Mouse (Mus musculus) retina, adult 2 months (tissue): ENCODE measurements around the gene Clasp1.

ENCODE experiments used
- DNase-seq: peaks from one replicate; pipeline ENCODE4 v3.0.0-alpha.2; 2012; ENCODE audit warnings: low read depth, low spot score

Clasp1 gene

DNA sequence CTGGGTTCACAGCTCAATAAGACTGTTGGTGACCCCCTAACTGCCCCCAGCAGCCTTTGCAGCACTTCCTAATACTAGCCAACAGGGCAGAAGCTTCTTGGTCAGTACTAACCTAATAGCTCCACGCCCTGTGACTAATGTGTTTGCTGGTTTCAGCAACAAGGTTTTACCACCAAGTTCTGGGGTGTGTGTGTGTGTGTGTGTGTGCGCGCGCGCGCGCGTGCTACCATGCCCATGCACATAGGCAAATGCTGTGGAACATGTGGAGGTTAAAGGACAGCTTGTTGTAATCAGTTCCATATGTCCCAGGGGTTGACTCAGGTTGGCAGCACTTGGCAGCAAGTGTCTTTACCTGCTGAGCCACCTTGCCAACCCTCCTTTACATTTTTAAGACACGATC lies 105.7 kb downstream of the Clasp1 start:
- no peak for DNase-seq

- no peak for DNase-seq
Observed at GRCm38 (mm10) chr1:118498311-118498710, 109.5 kb downstream of the Clasp1 start.

DNA sequence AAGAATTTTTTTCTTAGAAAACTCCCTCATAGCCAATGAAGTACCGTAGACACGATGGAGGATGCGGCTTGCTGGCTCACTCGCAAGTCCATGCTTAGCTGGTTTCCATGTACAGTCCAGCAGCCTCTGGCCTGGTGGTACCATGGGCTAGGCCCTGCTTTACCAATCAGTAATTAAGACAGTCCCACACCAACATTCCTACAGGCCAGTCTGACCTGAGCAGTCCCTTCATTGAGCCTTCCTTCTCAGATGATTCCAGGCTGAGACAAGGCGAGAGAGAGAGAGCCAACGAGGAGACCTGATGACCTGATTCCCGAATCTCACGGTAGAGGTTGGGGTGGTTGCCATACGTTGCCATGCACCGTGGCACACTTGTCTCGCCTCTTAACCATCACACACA lies 111.7 kb downstream of the Clasp1 start:
- no peak for DNase-seq

DNA sequence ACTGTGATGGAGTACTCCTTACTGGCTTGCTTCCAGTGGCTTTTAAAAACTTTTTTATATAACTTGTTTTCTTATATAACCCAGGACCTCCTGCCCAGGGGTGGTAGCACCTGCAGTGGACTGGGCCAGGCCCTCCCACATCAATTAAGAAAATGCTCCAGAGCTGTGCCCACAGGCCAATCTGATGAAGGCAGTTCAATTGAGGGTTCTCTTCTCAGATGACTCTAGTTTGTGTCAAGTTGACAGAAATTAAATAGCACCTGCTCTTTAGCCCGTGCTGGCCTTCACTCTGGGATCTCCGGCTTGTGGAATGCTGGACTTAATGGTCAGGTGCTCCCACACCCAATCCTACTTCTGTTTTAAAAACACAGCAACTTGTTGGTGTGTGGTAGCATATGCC lies 112.8 kb downstream of the Clasp1 start:
- DNase-seq, result no peak

GRCm38 (mm10) chr1:118505746-118506145 lies 116.9 kb downstream of the Clasp1 start:
- no peak for DNase-seq

- no peak for DNase-seq
Observed at GRCm38 (mm10) chr1:118510996-118511395, 122.1 kb downstream of the Clasp1 start.

- no peak for DNase-seq
Observed at GRCm38 (mm10) chr1:118511738-118512530, 123.1 kb downstream of the Clasp1 start.

GRCm38 (mm10) chr1:118516256-118516655 lies 127.4 kb downstream of the Clasp1 start:
- no peak for DNase-seq

GRCm38 (mm10) chr1:118523161-118523560 lies 134.3 kb downstream of the Clasp1 start:
- no peak for DNase-seq

DNA sequence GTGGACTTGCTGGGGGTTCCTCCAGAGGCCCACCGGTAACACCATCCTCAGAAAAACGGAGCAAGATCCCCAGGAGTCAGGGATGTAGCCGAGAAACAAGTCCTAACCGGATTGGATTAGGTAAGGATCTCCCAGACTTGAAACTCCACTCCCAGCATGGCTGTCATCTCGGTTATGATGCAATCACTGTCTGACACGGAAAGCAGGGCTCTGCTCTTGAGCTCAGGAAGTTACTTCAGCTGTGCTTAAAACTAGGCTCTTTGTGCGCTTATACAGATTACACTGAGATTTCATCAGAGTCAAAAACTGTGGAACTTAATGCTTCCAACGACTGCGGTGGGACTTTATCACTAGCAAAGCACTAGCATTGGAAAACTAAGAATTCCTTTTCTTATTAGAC lies 136.5 kb downstream of the Clasp1 start:
- no peak for DNase-seq

- no peak for DNase-seq
Observed at GRCm38 (mm10) chr1:118529213-118529612, 140.4 kb downstream of the Clasp1 start.

DNA sequence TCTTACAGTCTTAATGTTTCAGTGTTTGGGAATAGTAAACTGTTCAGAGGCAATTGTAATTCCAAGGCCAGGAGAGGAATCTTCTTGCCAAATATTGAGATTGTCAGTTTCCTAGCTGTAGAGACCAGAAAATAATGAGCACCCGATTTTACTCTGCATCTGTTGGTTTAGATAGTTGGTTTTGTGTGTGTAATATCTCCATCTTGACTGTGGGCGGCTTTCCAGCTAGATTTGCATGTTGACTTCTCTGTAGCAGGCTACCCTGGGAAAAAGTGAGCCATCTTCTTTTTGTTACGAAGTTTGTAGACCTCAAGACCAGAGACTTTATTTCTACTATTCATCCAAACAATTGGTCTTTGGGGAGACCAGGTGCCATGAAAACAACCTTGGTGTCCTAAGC lies 142.4 kb downstream of the Clasp1 start:
- no peak for DNase-seq

GRCm38 (mm10) chr1:118536021-118536420 lies 147.2 kb downstream of the Clasp1 start:
- no peak for DNase-seq

- no peak for DNase-seq
Observed at GRCm38 (mm10) chr1:118539046-118539445, 150.2 kb downstream of the Clasp1 start.

GRCm38 (mm10) chr1:118542880-118543279 lies 154.0 kb downstream of the Clasp1 start:
- DNase-seq, result no peak

- DNase-seq, result no peak
Observed at GRCm38 (mm10) chr1:118548769-118549168, 159.9 kb downstream of the Clasp1 start.

GRCm38 (mm10) chr1:118551152-118551551 lies 162.3 kb downstream of the Clasp1 start:
- no peak for DNase-seq

DNA sequence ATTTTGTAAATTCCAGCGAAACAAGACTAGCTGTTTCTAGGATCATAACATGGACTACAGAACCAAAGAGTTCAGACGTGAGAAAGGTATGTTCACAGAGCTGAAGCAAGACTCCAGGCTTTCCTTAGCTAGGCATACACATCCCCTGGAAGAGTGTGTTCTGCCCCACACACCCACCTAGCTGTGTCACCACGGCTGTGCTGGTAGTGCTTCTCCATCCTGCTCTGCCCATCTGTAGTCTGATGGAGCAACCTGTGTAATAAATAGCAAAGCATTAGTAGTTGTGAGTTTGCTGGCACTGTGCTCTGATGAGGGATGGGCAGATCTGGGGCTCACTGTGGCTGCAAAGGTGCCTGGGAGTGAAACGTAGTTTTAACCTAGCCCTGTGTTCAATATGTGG lies 163.2 kb downstream of the Clasp1 start:
- no peak for DNase-seq

- DNase-seq, result no peak
Observed at GRCm38 (mm10) chr1:118553045-118553444, 164.2 kb downstream of the Clasp1 start.

DNA sequence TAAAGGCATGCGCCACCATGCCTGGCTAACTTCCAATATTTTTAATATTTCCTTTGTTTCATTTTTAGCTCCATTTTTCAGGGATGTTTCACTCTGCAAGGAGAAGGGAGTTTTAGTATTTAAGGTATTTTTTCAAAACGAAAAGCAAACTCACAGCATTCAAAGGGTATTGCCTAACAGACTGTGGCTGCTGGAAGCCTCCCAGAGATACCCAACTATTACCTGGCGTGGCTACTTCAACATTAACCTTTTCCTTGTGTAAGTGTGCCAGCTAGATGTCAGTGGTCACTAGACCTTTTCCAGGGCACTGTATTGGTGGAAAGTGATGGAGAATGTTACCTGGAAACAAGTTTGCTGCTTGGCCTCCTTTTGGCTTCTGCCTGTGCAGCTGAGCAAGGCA lies 164.6 kb downstream of the Clasp1 start:
- DNase-seq, result no peak

GRCm38 (mm10) chr1:118554961-118555360 lies 166.1 kb downstream of the Clasp1 start:
- no peak for DNase-seq

DNA sequence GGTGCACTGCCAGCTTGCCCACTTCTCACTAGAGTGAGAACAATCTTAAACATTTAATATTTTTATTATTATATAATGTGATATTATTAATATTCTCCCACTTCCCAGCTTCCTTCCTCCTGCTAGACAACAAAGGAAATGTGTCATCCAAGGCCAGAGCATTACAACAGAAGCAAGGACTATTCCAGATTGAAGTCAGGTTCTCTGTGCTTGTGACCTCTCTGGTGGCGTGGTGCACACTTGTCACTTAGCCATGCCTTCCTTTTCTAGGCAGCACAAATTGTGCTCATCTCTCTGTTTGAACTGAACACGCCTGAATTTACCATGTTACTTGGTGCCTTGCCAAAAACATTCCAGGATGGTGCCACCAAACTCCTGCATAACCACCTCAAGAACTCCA lies 170.9 kb downstream of the Clasp1 start:
- DNase-seq, result no peak

DNA sequence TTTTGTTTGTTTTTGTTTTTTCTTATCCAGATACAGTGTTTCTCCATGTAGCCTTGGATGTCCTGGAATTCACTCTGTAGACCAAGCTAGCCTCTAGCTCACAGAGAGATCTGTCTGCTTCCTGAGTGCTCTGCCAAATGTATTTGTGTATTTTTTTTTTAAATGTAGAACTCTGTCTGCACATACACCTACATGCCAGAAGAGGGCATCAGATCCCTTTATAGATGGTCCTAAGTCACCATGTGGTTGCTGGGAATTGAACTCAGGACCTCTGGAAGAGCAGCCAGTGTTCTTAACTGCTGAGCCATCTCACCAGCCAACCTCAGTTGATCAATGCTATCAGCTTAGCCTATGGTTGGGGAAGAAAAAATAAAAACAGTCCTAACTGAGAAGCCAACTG lies 175.7 kb downstream of the Clasp1 start:
- DNase-seq, result no peak

GRCm38 (mm10) chr1:118567659-118568058 lies 178.8 kb downstream of the Clasp1 start:
- DNase-seq, result no peak
